Mouse (Mus musculus) liver, embryonic 14.5 days (tissue): Measurements from ENCODE around the gene Arrb2. TPM values are rescaled to one million over a fixed set of nuclear protein-coding genes. Genes with fewer than 3 reads are reported as not detected.
"Not testable (repeated sequence)": the region's sequence is repeated elsewhere in the genome, so short reads cannot be mapped to it uniquely, and the experiment has no call there.

Experiments
- ATAC-seq: fragments of 200-750 bp; cut with Nextera tagmentation; 2 replicates; pipeline ENCODE4 v1.8.0; 2017; ENCODE audit warnings: moderate number of reproducible peaks, mild to moderate bottlenecking, moderate library complexity; ENCODE audit not compliant: insufficient read depth
- DNase-seq, 3 experiments: peaks; one replicate each; pipeline ENCODE4 v3.0.0-alpha.2; 2012 to 2013; ENCODE audit warnings: low read depth in 3 of 3, low spot score in 3 of 3
- H3K27ac ChIP-seq: fragments of 300-500 bp; sonication (generic); 2 replicates; pipeline ENCODE4 v1.5.1; 2014; ENCODE audit warnings: moderate library complexity, mild to moderate bottlenecking, control low read depth, inconsistent platforms
- H3K27me3 ChIP-seq: fragments of 300-500 bp; sonication (generic); 2 replicates; pipeline ENCODE4 v1.6.1; 2014; ENCODE audit warnings: mild to moderate bottlenecking, low read length, moderate library complexity; ENCODE audit not compliant: control insufficient read depth, insufficient read depth
- H3K36me3 ChIP-seq: fragments of 300-500 bp; sonication (generic); replicated peaks from 2 replicates; pipeline ENCODE4 v1.6.1; 2014; ENCODE audit warnings: low read depth; ENCODE audit not compliant: control insufficient read depth, insufficient read depth
- H3K4me1 ChIP-seq, 2 experiments: fragments of 200-500 bp in 1 of 2; fragments of 300-500 bp in 1 of 2; sonication (generic) in 1 of 2; replicated peaks; 2 replicates each; pipeline ENCODE4 v1.6.1; 2012 to 2014; ENCODE audit warnings: antibody characterized with exemption in 1 of 2, inconsistent platforms in 1 of 2, low read length in 1 of 2; ENCODE audit not compliant: control insufficient read depth in 2 of 2, insufficient read depth in 2 of 2
- H3K4me2 ChIP-seq: fragments of 300-500 bp; sonication (generic); 2 replicates; pipeline ENCODE4 v1.6.1; 2014; ENCODE audit warnings: low read depth, mild to moderate bottlenecking, control low read depth, moderate library complexity
- H3K4me3 ChIP-seq, 2 experiments: fragments of 200-500 bp in 1 of 2; fragments of 300-500 bp in 1 of 2; sonication (generic) in 1 of 2; 2 replicates each; pipeline ENCODE4 v1.5.1; 2012 to 2014; ENCODE audit warnings: low read depth in 2 of 2, low read length in 2 of 2, mild to moderate bottlenecking in 2 of 2, control low read depth in 1 of 2, inconsistent platforms in 1 of 2, moderate library complexity in 1 of 2; ENCODE audit not compliant: insufficient read depth in 1 of 2
- H3K9ac ChIP-seq: fragments of 300-500 bp; sonication (generic); replicated peaks from 2 replicates; pipeline ENCODE4 v1.6.1; 2014; ENCODE audit warnings: mild to moderate bottlenecking, control low read depth, moderate library complexity
- H3K9me3 ChIP-seq: fragments of 300-500 bp; sonication (generic); 2 replicates; pipeline ENCODE4 v1.6.1; 2016; ENCODE audit warnings: low read length, mixed read lengths; ENCODE audit not compliant: control insufficient read depth
- CTCF ChIP-seq: IDR thresholded peaks from 2 replicates; pipeline ENCODE4 v1.5.1; 2016; ENCODE audit warnings: antibody characterized with exemption, low read depth, control low read depth
- EP300 ChIP-seq: IDR thresholded peaks from 2 replicates; pipeline ENCODE4 v1.6.1; 2016; ENCODE audit warnings: antibody characterized with exemption, low read depth
- WGBS: fragments of 180-500 bp; shearing (Covaris S2); extraction: QIAGEN DNeasy Blood & Tissue Kit; methylation state at CpG from one replicate; pipeline ENCODE4 v1.1.7; 2014; ENCODE audit not compliant: insufficient replicate concordance; 5-methylcytosine and 5-hydroxymethylcytosine counted together
- polyA plus RNA-seq, 2 experiments: library from polyadenylated mRNA; depleted of rRNA in 1 of 2; stranded (reverse) in 1 of 2; unstranded in 1 of 2; fragments of >200 nt; fragmentation: Nextera tagmentation in 1 of 2; extraction: Ambion mirVana in 1 of 2; gene quantifications; 2 replicates each; pipeline versions ENCODE4 v1.2.1 to v1.2.3; 2012 to 2014

Arrb2 gene
- polyA plus RNA-seq, 2 experiments, result 11.0 to 19.4 TPM

GRCm38 (mm10) chr11:70469764-70470163 is 37.3 kb downstream of the Arrb2 start:
- DNase-seq (no peak), ATAC-seq (no peak)
- no peaks in the 10 kb centered on the region for H3K36me3 ChIP-seq
- H3K9ac ChIP-seq, result no peak overlapping the region
- TF ChIP-seq EP300, result no peak
- TF ChIP-seq CTCF, result no peak
- no peak overlapping the region for H3K4me2 ChIP-seq
- H3K9me3 ChIP-seq, result no peaks in the 10 kb centered on the region
- H3K4me3 ChIP-seq, result no peak overlapping the region
- H3K27me3 ChIP-seq, result peaks cover 12% of the 10 kb centered on the region
- H3K27ac ChIP-seq, result no peak overlapping the region
- WGBS, result 58% methylated on average over 3 of the region's 3 CpGs
- H3K4me1 ChIP-seq, result peaks cover 0 to 4% of the 10 kb centered on the region in 2 experiments; a peak in 1 of 4 replicates

- ATAC-seq, result no peak
- TF ChIP-seq EP300 (no peak), CTCF (no peak)
These were observed 40.3 kb downstream of the Arrb2 start for GRCm38 (mm10) chr11:70472716-70473115.

GRCm38 (mm10) chr11:70473291-70473690 is 40.9 kb downstream of the Arrb2 start:
- not testable (repeated sequence) for H3K36me3 ChIP-seq, H3K9me3 ChIP-seq, H3K27ac ChIP-seq, H3K4me3 ChIP-seq, H3K9ac ChIP-seq, DNase-seq, ATAC-seq, H3K4me1 ChIP-seq, H3K27me3 ChIP-seq, H3K4me2 ChIP-seq
- WGBS, result 63% methylated on average over 5 of the region's 5 CpGs

More at GRCm38 (mm10) chr11:70472716-70473115, 40.3 kb downstream of the Arrb2 start:
- Histone ChIP-seq H3K4me3 (no peak overlapping the region), H3K4me2 (no peak overlapping the region), H3K9me3 (no peaks in the 10 kb centered on the region), H3K9ac (no peak overlapping the region), H3K36me3 (no peaks in the 10 kb centered on the region), H3K4me1 (peaks cover 0 to 4% of the 10 kb centered on the region in 2 experiments; a peak in 1 of 4 replicates), H3K27ac (no peak overlapping the region), H3K27me3 (no peaks in the 10 kb centered on the region)
- DNase-seq, result no peak

GRCm38 (mm10) chr11:70474872-70475534 is 42.6 kb downstream of the Arrb2 start:
- H3K4me2 ChIP-seq, result no peak overlapping the region
- H3K4me1 ChIP-seq, result 0 out of 4 replicates have a peak, but pooled peaks cover 0 to 2% of the 10 kb centered on the region in 2 experiments
- no peaks in the 10 kb centered on the region for H3K9me3 ChIP-seq
- no peak overlapping the region for H3K9ac ChIP-seq
- 63% methylated on average over 12 of the region's 12 CpGs for WGBS
- H3K4me3 ChIP-seq, result no peak overlapping the region
- no peak overlapping the region for H3K27ac ChIP-seq
- no peak for ATAC-seq
- H3K36me3 ChIP-seq, result no peaks in the 10 kb centered on the region
- DNase-seq, result no peak
- no peaks in the 10 kb centered on the region for H3K27me3 ChIP-seq
- TF ChIP-seq CTCF (no peak), EP300 (no peak)

- Histone ChIP-seq H3K4me3 (no peak overlapping the region), H3K4me1 (no peaks in the 10 kb centered on the region), H3K36me3 (no peaks in the 10 kb centered on the region), H3K9me3 (no peaks in the 10 kb centered on the region), H3K4me2 (no peak overlapping the region), H3K27me3 (no peaks in the 10 kb centered on the region), H3K27ac (no peak overlapping the region), H3K9ac (no peak overlapping the region)
- DNase-seq, result no peak
- TF ChIP-seq EP300, result no peak
- no peak for TF ChIP-seq CTCF
- ATAC-seq, result no peak
- WGBS, result 40% methylated on average over 2 of the region's 2 CpGs
These were observed 53.1 kb downstream of the Arrb2 start for GRCm38 (mm10) chr11:70485498-70485897.
